Mouse (Mus musculus): ENCODE measurements at regions not wholly inside any gene's neighbourhood (a gene's known extent, or its start where the extent isn't known, plus 50 kb on each side); places are given as distances from the start of the nearest gene placed in this dataset.

DNA sequence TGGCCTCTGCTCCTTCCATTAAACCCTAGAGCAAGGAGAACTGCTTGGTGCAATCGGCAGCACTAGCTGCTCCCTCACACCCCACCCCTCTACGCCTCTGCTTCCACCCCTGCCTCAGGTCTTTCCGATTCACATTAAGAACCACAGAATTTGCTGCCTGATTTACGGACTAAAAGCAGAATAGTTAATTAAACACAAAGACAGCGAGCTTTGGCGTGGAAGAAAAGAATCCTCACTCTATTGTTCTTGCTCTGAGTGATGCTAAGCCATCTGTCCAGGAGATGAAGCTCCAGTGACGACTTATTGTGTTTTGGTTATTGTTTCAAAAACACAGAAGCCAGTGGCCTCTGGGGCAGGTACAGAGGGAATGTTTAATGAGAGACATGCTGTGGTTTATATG, 438.9 kb upstream of the Kcnab2 start:
- TF ChIP-seq POLR2A (IDR thresholded peaks at IDR 0.05; ENCODE audit: borderline replicate concordance, low read depth, low read length) (no peak), CTCF (IDR thresholded peaks at IDR 0.05; ENCODE audit: low read depth, low read length) (no peak)
